Mouse (Mus musculus) adrenal gland, adult 2 months (tissue): ENCODE measurements around the gene Prph. TPM values are rescaled to one million over a fixed set of nuclear protein-coding genes. Genes with fewer than 3 reads are reported as not detected.
"Not testable (repeated sequence)": the region's sequence is repeated elsewhere in the genome, so short reads cannot be mapped to it uniquely, and the experiment has no call there.

Experiments used
- DNase-seq: peaks from one replicate; pipeline ENCODE4 v3.0.0; 2021
- polyA plus RNA-seq: library from polyadenylated mRNA; depleted of rRNA; stranded (reverse); fragments of >200 nt; gene quantifications from 2 replicates; pipeline ENCODE4 v1.2.3, GENCODE M21; 2012
- total RNA-seq, 2 experiments: library from RNA; stranded (reverse); gene quantifications; 2 replicates each; pipeline ENCODE4 v1.2.3; 2021

Prph gene
- total and polyA plus RNA-seq, 3 experiments, result 0.43 to 2.4 (median 0.86) TPM

GRCm38 (mm10) chr15:99033498-99034270 is 21.3 kb upstream of the Prph start:
- peak; percentile 82 for DNase-seq

GRCm38 (mm10) chr15:99035431-99035830 is 19.5 kb upstream of the Prph start:
- no peak for DNase-seq

GRCm38 (mm10) chr15:99036249-99036905 is 18.6 kb upstream of the Prph start:
- DNase-seq, result peak; percentile 61

DNA sequence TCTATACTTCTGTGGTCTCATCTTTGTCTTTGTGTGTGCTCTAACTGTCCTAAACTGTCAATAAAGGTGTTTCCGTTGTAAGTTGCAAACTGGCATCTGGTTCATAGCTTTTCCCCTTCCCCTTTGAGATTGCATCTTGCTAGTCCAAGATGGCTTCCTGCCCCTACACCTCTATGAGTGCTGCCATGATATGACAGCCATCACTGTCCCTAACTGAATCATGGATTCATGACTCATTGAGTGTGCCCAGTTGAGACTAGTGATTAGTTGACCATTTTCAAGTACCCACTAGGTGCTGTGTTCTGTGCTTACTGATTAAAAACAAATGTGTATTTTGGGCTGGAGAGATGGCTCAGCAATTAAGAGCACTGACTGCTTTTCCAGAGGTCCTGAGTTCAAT is 16.9 kb upstream of the Prph start:
- DNase-seq, result no peak

DNA sequence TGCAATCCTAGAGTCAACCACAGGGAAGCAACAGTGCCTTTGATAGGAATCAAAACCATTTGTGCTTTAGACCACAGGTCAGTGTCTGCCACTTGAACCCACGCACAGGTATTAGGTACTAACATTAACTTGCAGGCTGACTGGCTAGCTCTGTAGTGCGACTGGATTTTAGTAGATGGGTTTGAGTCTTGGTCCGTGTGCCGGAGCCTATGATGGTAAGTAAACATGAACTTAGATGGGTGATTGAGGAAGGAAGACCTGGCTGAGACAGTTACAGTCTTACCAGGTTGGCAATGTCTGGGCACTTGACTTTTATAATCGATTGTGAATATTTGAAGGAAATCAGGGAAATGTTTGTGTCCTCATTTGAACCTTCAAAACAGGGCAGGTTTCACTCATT is 16.2 kb upstream of the Prph start:
- DNase-seq, result no peak

DNA sequence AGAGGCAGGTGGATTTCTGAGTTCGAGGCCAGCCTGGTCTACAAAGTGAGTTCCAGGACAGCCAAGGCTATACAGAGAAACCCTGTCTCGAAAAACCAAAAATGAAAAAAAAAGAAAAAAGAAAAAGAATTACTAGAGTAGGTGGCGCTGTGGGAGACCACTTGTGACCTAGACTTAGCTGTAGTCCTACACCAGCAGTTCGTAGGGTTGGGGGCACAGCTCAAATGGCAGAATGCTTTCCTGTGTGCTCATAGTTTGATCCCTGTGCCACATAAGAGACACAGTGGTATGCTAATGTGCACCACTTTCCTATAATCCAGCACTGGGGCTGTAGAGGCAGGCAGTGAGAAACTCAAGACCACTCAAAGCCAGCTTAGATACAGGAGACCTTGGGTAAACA is 15.7 kb upstream of the Prph start:
- no peak for DNase-seq

- no peak for DNase-seq
These were observed 14.7 kb upstream of the Prph start for GRCm38 (mm10) chr15:99039996-99040919.

DNA sequence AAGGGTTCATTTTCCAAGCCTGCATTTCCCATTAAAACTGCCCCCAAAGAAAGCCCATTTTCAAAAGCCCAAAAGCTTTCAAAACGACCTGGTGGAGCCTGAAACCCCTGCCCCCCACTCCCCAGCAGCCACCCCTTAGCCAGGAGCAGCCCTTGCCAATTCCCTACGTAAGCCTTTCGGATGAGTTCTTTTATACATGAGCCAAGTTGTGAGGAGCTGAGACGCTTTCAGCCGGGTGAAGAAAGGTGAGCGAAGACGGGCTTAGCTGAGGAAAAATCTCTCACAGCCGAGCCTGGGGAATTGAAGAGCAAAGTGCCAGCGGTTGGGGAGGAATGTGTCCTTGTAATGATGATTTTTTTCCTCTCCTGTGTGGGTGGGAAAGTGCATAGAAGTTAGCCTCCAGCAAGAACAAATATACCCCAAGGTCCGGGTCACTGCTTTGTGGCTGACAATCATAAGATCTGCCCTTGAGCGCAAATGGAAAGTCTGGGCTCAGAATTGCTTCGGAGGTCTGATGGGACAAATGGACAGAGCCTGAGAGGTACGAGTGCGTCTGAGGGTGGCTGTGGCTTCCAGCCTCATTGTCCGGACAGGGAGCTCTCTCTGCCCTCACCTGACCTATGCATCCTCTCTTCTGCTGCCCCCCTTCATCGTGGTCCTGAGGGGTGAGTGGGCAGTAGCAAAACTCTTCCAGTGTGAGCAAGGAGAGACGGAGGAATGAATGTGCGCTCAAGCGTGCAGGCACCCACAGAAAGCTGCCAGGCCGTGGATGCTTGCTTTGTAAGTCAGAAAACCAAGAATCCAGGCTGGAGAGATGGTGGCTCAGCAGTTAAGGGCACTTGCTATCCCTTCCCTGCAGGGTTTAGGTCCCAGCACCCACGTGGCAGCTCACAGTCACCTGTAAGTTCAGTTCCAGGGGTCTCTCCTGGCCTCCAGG is 13.8 kb upstream of the Prph start:
- DNase-seq, result peak; percentile 60

- peak; percentile 57 for DNase-seq
These were observed 12.6 kb upstream of the Prph start for GRCm38 (mm10) chr15:99042334-99042733.

DNA sequence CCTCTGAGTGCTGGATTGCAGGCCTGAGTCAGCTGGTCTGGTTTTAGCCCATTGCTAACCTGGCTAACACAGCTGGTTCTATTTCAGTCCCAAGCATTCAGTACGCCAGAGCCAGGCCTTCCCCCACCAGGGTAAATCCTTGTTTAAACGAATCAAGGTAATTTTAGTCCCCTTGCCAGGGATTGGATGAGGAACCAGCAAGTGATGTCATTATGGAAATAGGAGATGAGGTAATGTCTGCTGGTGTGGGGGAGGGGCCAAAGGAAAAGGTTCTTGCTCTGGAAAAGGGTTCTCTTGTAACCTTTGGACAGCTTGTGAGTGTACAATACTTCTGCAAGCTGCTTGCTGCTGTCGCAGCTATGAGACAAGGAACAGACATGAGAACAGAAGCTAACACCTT is 10.1 kb upstream of the Prph start:
- no peak for DNase-seq

- not testable (repeated sequence) for DNase-seq
These were observed 9.2 kb upstream of the Prph start for GRCm38 (mm10) chr15:99045734-99046133.

GRCm38 (mm10) chr15:99049473-99050253 is 5.3 kb upstream of the Prph start:
- peak; percentile 51 for DNase-seq

DNA sequence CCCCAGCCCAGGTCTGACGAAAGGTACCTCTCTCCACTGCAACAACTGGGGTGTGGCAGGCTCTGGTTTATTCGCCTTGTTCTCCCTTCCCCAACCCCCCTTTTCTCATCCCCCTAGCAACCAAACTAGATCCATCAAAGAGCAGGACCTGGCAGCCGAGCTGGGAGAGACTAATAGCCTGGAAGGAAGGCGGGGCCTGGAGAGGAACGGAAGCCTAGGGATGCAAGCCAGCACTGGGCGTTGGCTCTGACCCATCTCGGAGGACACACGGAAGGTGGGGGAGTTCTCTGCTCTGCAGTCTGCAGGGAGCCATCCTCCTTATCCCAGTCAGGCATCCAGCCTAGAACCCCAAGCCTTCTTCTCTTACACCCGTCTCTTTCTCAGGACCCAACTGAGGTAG is 1.6 kb upstream of the Prph start:
- no peak for DNase-seq

DNA sequence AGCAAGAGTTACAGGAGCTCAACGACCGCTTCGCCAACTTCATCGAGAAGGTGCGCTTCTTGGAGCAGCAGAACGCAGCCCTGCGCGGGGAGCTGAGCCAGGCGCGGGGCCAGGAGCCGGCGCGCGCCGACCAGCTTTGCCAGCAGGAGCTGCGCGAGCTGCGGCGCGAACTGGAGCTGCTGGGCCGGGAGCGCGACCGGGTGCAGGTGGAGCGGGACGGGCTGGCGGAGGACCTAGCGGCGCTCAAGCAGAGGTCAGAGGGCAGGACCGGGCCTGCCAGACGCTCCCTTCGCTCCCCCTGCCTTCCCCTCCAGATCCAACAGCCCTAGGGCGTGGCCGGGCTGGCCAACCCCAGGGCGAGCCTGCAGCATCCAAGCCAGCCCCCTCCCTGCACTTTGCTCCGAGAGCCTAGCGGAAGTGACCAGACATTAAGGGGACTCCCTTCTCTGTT is 562 bp downstream of the Prph start:
- DNase-seq, result peak; percentile 48

- DNase-seq, result no peak
These were observed 1.4 kb downstream of the Prph start for GRCm38 (mm10) chr15:99056332-99056731.

DNA sequence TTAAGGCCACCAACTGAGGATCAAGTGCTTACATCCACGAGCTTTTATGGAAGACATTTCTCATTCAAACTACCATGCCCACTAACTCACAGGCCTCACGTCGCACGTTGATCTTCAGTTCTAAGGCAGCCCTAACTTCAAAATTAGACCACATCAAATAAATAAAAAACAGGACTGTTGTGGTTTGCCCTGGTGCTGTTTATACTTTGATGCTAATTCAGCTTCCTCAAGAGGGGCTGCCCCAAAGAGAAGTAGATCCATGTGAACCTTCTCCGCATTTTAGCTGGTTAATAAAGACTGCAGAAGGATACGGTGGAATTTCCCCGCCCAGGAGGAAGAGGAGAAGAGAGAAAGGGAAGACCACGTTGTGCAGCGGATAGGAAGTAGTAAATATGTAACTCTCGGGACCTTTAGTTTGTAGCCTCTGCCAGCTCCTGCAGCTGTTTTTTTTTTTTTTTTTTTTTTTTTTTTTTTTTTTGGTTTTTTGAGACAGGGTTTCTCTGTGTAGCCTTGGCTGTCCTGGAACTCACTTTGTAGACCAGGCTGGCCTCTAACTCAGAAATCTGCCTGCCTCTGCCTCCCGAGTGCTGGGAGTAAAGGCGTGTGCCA is 10.7 kb downstream of the Prph start:
- no peak for DNase-seq

GRCm38 (mm10) chr15:99071988-99072387 is 17.0 kb downstream of the Prph start:
- no peak for DNase-seq

GRCm38 (mm10) chr15:99074019-99074599 is 19.1 kb downstream of the Prph start, which contains the start of gene Troap:
TSS of gene Troap (plus strand) at chr15:99074575.
- no peak for DNase-seq

DNA sequence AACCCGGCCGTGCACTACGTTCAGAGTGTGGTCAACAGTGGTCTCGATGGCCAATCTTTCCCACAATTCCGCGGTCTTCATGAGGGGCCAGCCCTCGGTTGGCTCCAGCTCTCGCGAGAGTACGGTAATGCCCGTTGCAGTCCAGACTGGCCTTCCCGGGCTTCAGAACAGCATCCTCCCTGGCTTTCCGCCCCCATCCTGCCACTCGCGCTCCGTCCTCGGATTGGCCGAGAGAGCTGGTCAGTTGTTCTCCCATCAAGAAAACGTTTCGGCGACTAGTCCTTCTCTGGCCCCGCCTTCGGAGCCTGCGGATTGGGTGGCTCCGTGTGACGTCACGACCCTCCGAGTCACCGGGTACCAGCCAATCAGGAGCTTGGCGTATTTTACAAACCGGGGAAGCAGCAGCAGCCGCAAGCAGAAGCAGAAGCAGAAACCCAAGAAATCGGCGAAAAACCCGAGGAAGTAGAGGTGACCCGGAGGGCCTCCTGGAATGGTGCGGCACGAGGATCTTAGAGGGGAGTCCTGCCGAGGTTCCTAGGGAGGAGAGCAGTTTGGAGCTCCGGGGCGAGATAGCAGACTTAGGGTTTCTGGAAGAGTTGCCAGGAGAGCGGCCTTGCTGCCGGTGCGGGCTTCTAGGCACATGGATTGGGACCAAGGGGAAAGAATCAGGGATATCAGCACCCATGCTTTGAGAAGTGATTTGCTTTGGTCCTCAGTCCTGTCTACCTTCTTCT is 19.8 kb downstream of the Prph start:
- DNase-seq, result peak; percentile 98
